Mouse (Mus musculus): Measurements from ENCODE around the gene Aamdc. TPM values are rescaled to one million over a fixed set of nuclear protein-coding genes. Genes with fewer than 3 reads are reported as not detected.

The Aamdc gene
- polyA plus RNA-seq, 1 experiment = 21.9 TPM

- no peak for TF ChIP-seq CTCF (IDR thresholded peaks at IDR 0.05; ENCODE audit: borderline replicate concordance, insufficient read depth, low read length)
- TF ChIP-seq POLR2A (IDR thresholded peaks at IDR 0.05; ENCODE audit: low read depth, low read length) = peak; percentile 74
- no peaks in the 10 kb centered on the region for H3K4me1 ChIP-seq (ENCODE audit: control insufficient read depth, insufficient read depth, low read length)
- peak overlapping the region; percentile 92 for H3K27ac ChIP-seq (ENCODE audit: insufficient read depth, low read length)
- H3K4me3 ChIP-seq (ENCODE audit: insufficient read depth, low read length) = peak overlapping the region; percentile 91
Observed at GRCm38 (mm10) chr7:97580843-97581214, 1.5 kb upstream of the Aamdc start.

- no peak; the same call in 1 of the 2 replicates for TF ChIP-seq POLR2A (IDR thresholded peaks at IDR 0.05; ENCODE audit: low read depth, low read length)
- TF ChIP-seq CTCF (IDR thresholded peaks at IDR 0.05; ENCODE audit: borderline replicate concordance, insufficient read depth, low read length) = no peak
- no peaks in the 10 kb centered on the region for H3K4me1 ChIP-seq (ENCODE audit: control insufficient read depth, insufficient read depth, low read length)
- peak overlapping the region; percentile 92 for H3K27ac ChIP-seq (ENCODE audit: insufficient read depth, low read length)
- peak overlapping the region; percentile 91 for H3K4me3 ChIP-seq (ENCODE audit: insufficient read depth, low read length)
Observed at GRCm38 (mm10) chr7:97579976-97580842, 912 bp upstream of the Aamdc start.

DNA sequence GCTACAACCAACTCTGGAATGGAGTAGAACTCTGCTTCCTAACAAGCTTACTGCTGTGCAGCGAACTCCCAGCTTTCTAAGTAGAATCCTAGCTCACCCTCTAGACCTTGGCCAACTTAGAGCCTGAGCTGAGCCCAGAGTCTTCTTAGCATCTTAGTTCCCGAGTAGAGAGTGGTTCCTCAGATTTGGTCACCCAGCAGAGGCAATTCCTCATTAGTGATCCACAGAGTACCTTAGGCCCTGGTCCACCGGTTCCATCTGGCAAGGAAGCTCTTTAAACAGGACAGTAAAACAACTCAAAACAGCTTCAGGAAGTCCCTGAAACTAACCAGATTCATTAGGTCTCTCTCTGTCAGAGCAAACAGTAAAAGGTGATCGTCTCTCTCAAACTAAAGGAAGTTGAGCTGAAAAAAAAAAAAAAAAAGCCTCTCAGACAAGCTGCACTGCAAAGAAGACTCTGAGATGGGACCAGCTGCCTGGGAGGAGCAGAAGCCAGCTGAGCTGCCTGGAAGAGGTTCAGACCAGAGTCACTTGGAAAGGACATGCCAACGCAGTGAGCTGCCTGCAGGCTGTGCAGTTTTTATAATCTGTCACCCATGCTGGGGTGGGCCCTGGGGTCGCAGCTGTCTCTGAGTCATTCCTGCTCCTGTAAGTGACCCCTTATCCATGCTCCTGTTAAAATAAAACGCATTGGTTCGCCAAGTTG is 783 bp downstream of the Aamdc start:
- no peak for TF ChIP-seq POLR2A (IDR thresholded peaks at IDR 0.05; ENCODE audit: low read depth, low read length)
- TF ChIP-seq CTCF (IDR thresholded peaks at IDR 0.05; ENCODE audit: borderline replicate concordance, insufficient read depth, low read length) = no peak
- Histone ChIP-seq H3K4me3 (ENCODE audit: insufficient read depth, low read length) (peak overlapping the region; percentile 64), H3K4me1 (ENCODE audit: control insufficient read depth, insufficient read depth, low read length) (no peaks in the 10 kb centered on the region), H3K27ac (ENCODE audit: insufficient read depth, low read length) (0 out of 2 replicates have a peak overlapping the region, but pooled peaks have one; percentile 59)

DNA sequence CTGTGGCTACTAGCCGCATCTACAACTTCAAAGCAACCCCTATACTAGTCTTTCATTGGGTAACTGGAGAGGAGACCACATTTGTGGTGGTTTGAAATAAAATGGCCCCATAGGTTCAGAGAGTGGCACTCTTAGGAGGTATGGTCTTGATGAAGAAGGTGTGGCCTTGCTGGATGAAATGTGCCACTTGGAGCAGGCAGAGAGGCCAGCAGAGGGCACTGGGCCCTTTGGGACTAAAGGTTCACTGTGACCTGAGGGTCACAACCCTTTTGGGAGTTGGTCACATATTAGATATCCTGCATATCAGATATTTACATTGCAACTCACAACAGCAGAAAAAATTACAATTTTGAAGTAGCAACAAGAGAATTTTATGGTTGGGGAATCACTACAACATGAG is 8.9 kb downstream of the Aamdc start:
- Histone ChIP-seq H3K4me1 (ENCODE audit: control insufficient read depth, insufficient read depth, low read length) (no peaks in the 10 kb centered on the region), H3K4me3 (ENCODE audit: insufficient read depth, low read length) (no peak overlapping the region), H3K27ac (ENCODE audit: insufficient read depth, low read length) (no peak overlapping the region)
- TF ChIP-seq CTCF (IDR thresholded peaks at IDR 0.05; ENCODE audit: borderline replicate concordance, insufficient read depth, low read length) (no peak), POLR2A (IDR thresholded peaks at IDR 0.05; ENCODE audit: low read depth, low read length) (no peak)

DNA sequence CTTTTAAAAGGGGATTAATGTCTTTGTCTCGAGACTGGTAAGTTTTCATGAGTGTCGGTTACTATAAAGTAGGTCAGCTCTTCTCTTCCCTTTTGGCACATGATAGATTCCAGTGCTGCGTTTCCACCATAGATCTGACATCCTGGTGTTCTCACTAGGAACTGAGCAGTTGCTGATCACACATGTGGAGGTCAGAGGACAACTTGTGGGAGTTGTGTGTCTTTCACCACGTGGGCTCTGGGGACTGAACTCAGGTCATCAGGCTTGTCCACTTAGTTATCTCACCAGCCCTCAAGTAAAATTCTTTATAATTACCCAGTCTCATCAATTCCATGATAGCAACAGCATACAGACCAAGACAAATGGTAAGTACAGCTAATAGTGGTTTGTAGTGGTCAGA is 9.9 kb downstream of the Aamdc start:
- Histone ChIP-seq H3K4me3 (ENCODE audit: insufficient read depth, low read length) (no peak overlapping the region), H3K4me1 (ENCODE audit: control insufficient read depth, insufficient read depth, low read length) (no peaks in the 10 kb centered on the region), H3K27ac (ENCODE audit: insufficient read depth, low read length) (no peak overlapping the region)
- TF ChIP-seq CTCF (IDR thresholded peaks at IDR 0.05; ENCODE audit: borderline replicate concordance, insufficient read depth, low read length) = no peak
- TF ChIP-seq POLR2A (IDR thresholded peaks at IDR 0.05; ENCODE audit: low read depth, low read length) = no peak

DNA sequence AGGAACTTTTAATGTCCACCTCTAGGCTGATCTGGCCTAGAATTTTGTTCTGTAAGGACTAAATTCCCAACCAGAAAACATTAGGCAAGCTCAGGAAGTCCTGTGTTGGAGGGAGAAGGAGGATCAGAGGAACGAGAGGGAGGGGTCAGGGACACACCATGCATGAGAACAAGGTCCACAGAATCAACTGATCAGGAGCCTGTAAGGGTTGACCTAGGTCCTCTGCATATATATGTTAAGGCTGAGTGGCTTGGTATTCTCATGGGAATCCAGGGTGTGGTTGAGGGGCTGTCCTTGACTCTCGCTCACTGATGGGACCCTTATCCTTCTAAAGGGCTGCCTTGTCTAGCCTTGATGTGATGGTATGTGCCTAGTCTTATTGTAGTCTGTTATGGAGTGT is 15.7 kb downstream of the Aamdc start:
- TF ChIP-seq POLR2A (IDR thresholded peaks at IDR 0.05; ENCODE audit: low read depth, low read length) = no peak
- no peak for TF ChIP-seq CTCF (IDR thresholded peaks at IDR 0.05; ENCODE audit: borderline replicate concordance, insufficient read depth, low read length)
- H3K27ac ChIP-seq (ENCODE audit: insufficient read depth, low read length) = no peak overlapping the region
- H3K4me1 ChIP-seq (ENCODE audit: control insufficient read depth, insufficient read depth, low read length) = no peaks in the 10 kb centered on the region
- no peak overlapping the region for H3K4me3 ChIP-seq (ENCODE audit: insufficient read depth, low read length)

- Histone ChIP-seq H3K4me1 (ENCODE audit: control insufficient read depth, insufficient read depth, low read length) (no peaks in the 10 kb centered on the region), H3K4me3 (ENCODE audit: insufficient read depth, low read length) (no peak overlapping the region), H3K27ac (ENCODE audit: insufficient read depth, low read length) (no peak overlapping the region)
- TF ChIP-seq POLR2A (IDR thresholded peaks at IDR 0.05; ENCODE audit: low read depth, low read length) (no peak), CTCF (IDR thresholded peaks at IDR 0.05; ENCODE audit: borderline replicate concordance, insufficient read depth, low read length) (no peak)
Observed at GRCm38 (mm10) chr7:97550673-97551072, 28.6 kb downstream of the Aamdc start.

DNA sequence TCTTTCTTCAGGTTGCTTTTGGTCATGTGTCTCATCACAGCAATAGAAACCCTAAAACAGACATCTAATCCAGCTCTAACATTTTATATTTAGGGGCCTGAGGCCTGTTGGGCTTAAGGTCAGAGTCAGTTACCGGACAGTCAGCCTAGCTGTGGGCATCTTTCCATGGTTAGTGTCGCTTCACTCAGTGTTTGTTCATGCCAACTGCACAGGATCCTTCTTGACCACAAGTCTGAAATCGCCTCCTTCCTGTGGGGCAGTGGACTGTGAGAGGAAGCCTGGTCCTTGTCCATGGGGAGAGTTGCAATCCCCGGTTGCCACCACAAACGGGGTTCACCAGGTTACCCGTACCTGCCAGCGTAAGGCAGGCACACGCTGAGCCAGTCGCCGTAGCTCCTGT is 30.0 kb downstream of the Aamdc start:
- TF ChIP-seq POLR2A (IDR thresholded peaks at IDR 0.05; ENCODE audit: low read depth, low read length) (no peak), CTCF (IDR thresholded peaks at IDR 0.05; ENCODE audit: borderline replicate concordance, insufficient read depth, low read length) (no peak)
- H3K4me1 ChIP-seq (ENCODE audit: control insufficient read depth, insufficient read depth, low read length) = no peaks in the 10 kb centered on the region
- no peak overlapping the region for H3K4me3 ChIP-seq (ENCODE audit: insufficient read depth, low read length)
- H3K27ac ChIP-seq (ENCODE audit: insufficient read depth, low read length) = no peak overlapping the region

- Histone ChIP-seq H3K27ac (ENCODE audit: insufficient read depth, low read length) (no peak overlapping the region), H3K4me3 (ENCODE audit: insufficient read depth, low read length) (no peak overlapping the region), H3K4me1 (ENCODE audit: control insufficient read depth, insufficient read depth, low read length) (no peaks in the 10 kb centered on the region)
- TF ChIP-seq POLR2A (IDR thresholded peaks at IDR 0.05; ENCODE audit: low read depth, low read length) = no peak
Observed at GRCm38 (mm10) chr7:97546462-97546861, 32.8 kb downstream of the Aamdc start.

DNA sequence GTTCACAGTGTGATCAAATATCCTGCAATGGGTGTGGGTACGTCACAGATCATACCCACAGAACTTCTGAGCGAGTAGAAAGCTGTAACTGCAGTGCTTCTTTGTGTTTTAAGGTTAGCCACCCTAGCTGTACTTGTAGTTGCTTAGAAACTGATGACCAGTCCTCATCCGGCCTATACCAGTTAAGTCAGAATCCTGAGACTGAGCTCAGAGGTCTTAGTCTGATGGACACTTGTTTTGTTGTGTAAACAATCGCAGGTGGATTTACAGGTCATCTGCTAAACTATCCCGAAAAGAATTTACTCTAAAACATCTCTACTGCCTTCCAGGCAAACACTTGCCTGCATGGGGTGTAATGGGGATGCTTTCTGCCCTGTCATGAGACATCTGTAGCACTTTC is 42.7 kb downstream of the Aamdc start:
- Histone ChIP-seq H3K4me3 (ENCODE audit: insufficient read depth, low read length) (no peak overlapping the region), H3K4me1 (ENCODE audit: control insufficient read depth, insufficient read depth, low read length) (no peaks in the 10 kb centered on the region), H3K27ac (ENCODE audit: insufficient read depth, low read length) (no peak overlapping the region)
- TF ChIP-seq POLR2A (IDR thresholded peaks at IDR 0.05; ENCODE audit: low read depth, low read length) (no peak), CTCF (IDR thresholded peaks at IDR 0.05; ENCODE audit: borderline replicate concordance, insufficient read depth, low read length) (no peak)
